Mouse (Mus musculus) C2C12 (cell line): Measurements from ENCODE around the gene Hip1r.

Experiments used
- CTCF ChIP-seq: IDR thresholded peaks from one replicate; pipeline ENCODE4 v1.5.1; 2011; ENCODE audit not compliant: control insufficient read depth, insufficient read depth, insufficient read length
- MAX ChIP-seq: IDR thresholded peaks from one replicate; pipeline ENCODE4 v1.6.1; 2011; ENCODE audit warnings: mild to moderate bottlenecking, control low read depth

DNA sequence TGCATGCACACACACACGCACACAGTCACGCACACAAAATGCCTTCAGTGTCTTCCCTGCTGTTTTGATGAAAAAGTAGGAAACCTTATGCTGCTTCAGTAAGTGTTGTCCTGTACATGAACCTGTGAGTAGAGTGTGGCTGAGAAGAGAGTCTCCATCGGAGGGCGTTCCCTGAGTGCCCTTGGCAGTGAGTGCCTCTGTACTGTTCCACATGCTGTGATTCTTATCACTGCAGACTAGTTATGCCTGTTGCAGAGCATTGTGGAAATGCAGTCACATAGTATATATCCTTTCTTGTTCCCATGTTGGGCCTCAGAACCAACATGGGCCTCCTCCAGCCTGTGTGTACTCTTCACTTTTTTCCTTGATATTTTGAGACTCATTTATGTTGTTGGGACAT is 9.2 kb upstream of the Hip1r start:
- TF ChIP-seq CTCF, result no peak
- no peak for TF ChIP-seq MAX
